Mouse (Mus musculus) heart, embryonic 16.5 days (tissue): ENCODE measurements around the gene Atp6v1e2. TPM values are rescaled to one million over a fixed set of nuclear protein-coding genes. Genes with fewer than 3 reads are reported as not detected.

Experiments
- polyA plus RNA-seq: library from polyadenylated mRNA; unstranded; fragments of >200 nt; fragmentation: Nextera tagmentation; extraction: Ambion mirVana; gene quantifications from 2 replicates; pipeline ENCODE4 v1.2.1, GENCODE M21; 2015

The Atp6v1e2 gene
- polyA plus RNA-seq, 1 experiment from 2014 or later = not detected

Other genes starting within 250 kb of the Atp6v1e2 start
- 7.9 and 8.2 TPM in 2 replicates for gene Epas1, start 194.2 kb downstream of the Atp6v1e2 start, polyA plus RNA-seq
- not detected in 2 replicates for gene Tmem247, start 30.5 kb downstream of the Atp6v1e2 start, polyA plus RNA-seq
- 19.9 and 20.4 TPM in 2 replicates for gene Rhoq, start 15.2 kb upstream of the Atp6v1e2 start, polyA plus RNA-seq
- gene Pigf, start 77.5 kb upstream of the Atp6v1e2 start, polyA plus RNA-seq = 13.7 and 14.2 TPM in 2 replicates
- gene Cript, start 77.7 kb upstream of the Atp6v1e2 start, polyA plus RNA-seq = 106 and 120 TPM in 2 replicates
- 10.8 and 12.1 TPM in 2 replicates for gene Socs5, start 159.8 kb upstream of the Atp6v1e2 start, polyA plus RNA-seq